Comparison of ENCODE assay signal across 12 mouse cellular contexts in the genomic region with DNA sequence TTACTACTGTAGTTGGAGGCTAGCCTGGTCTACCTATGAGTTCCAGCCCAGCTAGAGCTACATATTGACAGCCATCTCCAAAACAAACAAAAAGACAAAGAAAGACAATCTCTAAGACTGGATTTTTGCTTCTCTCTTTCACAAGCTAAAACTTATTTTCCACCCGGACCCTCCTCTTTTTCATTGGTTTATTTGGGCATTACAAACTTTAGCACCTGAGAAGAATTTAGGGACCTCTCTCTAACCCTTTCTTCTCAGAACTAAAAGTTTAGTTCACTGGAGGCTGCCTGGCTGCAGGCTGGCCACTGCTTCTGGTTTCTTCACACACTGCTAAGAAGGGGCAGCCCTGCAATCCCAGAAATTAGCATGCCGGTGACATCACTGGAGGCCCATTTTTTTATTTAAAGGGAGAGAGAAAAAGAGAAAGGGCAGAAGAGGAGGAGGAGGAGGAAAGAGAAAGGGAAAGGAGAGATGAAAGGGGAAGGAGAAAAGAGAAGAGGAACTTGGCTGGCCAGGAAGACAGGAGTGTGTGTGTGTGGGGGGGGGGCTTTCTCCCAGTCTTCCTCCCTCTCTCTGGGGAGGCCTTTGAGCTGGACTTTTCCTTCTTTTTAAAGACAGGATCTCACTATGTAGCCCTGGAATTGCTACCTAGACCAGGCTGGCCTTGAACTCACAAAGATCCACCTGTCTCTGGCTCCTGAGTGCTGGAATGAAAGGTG. TPM values are rescaled to one million over a fixed set of nuclear protein-coding genes. Genes with fewer than 3 reads are reported as not detected.
DNase-seq lines count a peak whose midpoint lies in the region; ATAC-seq and TF ChIP-seq lines count a peak whose summit lies in the region.
"Had no signal": no experiment of that assay in that cellular context is flagged by ENCODE, and none has a peak within 500 bp of the region (broad histone marks: within the 10 kb centered on the region; RNA-seq: fewer than 3 reads in every experiment).

No protein-coding gene starts in this region.

- H3K4me3 ChIP-seq in kidney, postnatal 0 days (replicated peaks; ENCODE audit: low read depth, low read length), result no peak overlapping the region
- H3K4me3 ChIP-seq: embryonic facial prominence, embryonic 12.5 days; limb, embryonic 13.5 days had no signal

- DNase-seq in embryo, embryonic 10.5 days (ENCODE audit: low spot score), result peak; percentile 22
- no peak for DNase-seq in embryo, embryonic 10 days (ENCODE audit: low spot score)
- DNase-seq in kidney, postnatal 0 days (ENCODE audit: low spot score), result peak; percentile 54
- no peak for DNase-seq in kidney, postnatal 25 days
- no peak for DNase-seq in spleen, adult 12 weeks (ENCODE audit: low spot score)
- DNase-seq in left cerebral cortex, postnatal 25 days (ENCODE audit: low spot score in 2 of 2), result no peak
- DNase-seq: B cell, adult 2 months; retina, postnatal 1 day had no signal

- WGBS in kidney, postnatal 0 days, result 47% methylated on average over 2 of the region's 2 CpGs

- no peak overlapping the region for H3K27ac ChIP-seq in kidney, postnatal 0 days
- H3K27ac ChIP-seq: embryonic facial prominence, embryonic 12.5 days; limb, embryonic 13.5 days had no signal

- H3K27me3 ChIP-seq in kidney, postnatal 0 days (ENCODE audit: insufficient read depth, low read length), result no peaks in the 10 kb centered on the region
- H3K27me3 ChIP-seq: embryonic facial prominence, embryonic 12.5 days; limb, embryonic 13.5 days had no signal

- no peak overlapping the region for H3K4me2 ChIP-seq in kidney, postnatal 0 days (ENCODE audit: low read length)
- H3K4me2 ChIP-seq: embryonic facial prominence, embryonic 12.5 days; limb, embryonic 13.5 days had no signal

- intact Hi-C loops in left cerebral cortex, postnatal 25 days (cut with DNase I), result no loop called here

- peaks cover under 1% of the 10 kb centered on the region; the same call in 1 of the 2 replicates for H3K4me1 ChIP-seq in kidney, postnatal 0 days (replicated peaks; ENCODE audit: insufficient read depth, low read length)

- no peak for TF ChIP-seq CTCF in kidney, postnatal 0 days (IDR thresholded peaks at IDR 0.05; ENCODE audit: low read depth)

- no peaks in the 10 kb centered on the region for H3K9me3 ChIP-seq in kidney, postnatal 0 days (replicated peaks; ENCODE audit: low read length)
- H3K9me3 ChIP-seq: embryonic facial prominence, embryonic 12.5 days; limb, embryonic 13.5 days had no signal

- no peak for ATAC-seq in kidney, postnatal 0 days (replicated peaks; ENCODE audit: low FRiP score, low read depth)
- peak; percentile 40 for ATAC-seq in common myeloid progenitor, adult 5-6 weeks (replicated peaks; ENCODE audit: low read depth, poor library complexity, severe bottlenecking)
- peak; percentile 66 for ATAC-seq in megakaryocyte, adult 5-6 weeks (ENCODE audit: poor library complexity, severe bottlenecking)

- no peak overlapping the region for H3K9ac ChIP-seq in kidney, postnatal 0 days (ENCODE audit: low read depth, low read length)
- H3K9ac ChIP-seq: embryonic facial prominence, embryonic 12.5 days; limb, embryonic 13.5 days had no signal

- no peaks in the 10 kb centered on the region for H3K36me3 ChIP-seq in kidney, postnatal 0 days (ENCODE audit: insufficient read depth, low read length)
- H3K36me3 ChIP-seq: embryonic facial prominence, embryonic 12.5 days; limb, embryonic 13.5 days had no signal

RNA-seq across cellular contexts. Expression of a gene that starts 48.7 kb away (rescaled TPM):
- polyA plus RNA-seq in kidney, postnatal 0 days (2015; fragmentation: Nextera tagmentation; extraction: Ambion mirVana), result 1.7 and 1.8 TPM in 2 replicates
- 0.55 TPM in 1 of 2 replicates, not detected in the other for total RNA-seq in common myeloid progenitor, adult 5-6 weeks (2017)
- 13.5 and 16.8 TPM in 2 replicates for total RNA-seq in megakaryocyte, adult 5-6 weeks (2015)
- 12.1 and 19.1 TPM in 2 replicates for total RNA-seq in megakaryocyte, adult 5-6 weeks (2017)
- total RNA-seq in left cerebral cortex, postnatal 25 days (2021), result 1 to 10 TPM; 1.1 to 2.3 TPM

RNA-seq across cellular contexts. Expression of a gene that starts 53.1 kb away (rescaled TPM):
- polyA plus RNA-seq in kidney, postnatal 0 days (2015; fragmentation: Nextera tagmentation; extraction: Ambion mirVana), result 488 and 506 TPM in 2 replicates
- total RNA-seq in common myeloid progenitor, adult 5-6 weeks (2017), result 115 and 172 TPM in 2 replicates
- total RNA-seq in megakaryocyte, adult 5-6 weeks (2015), result 204 and 222 TPM in 2 replicates
- total RNA-seq in megakaryocyte, adult 5-6 weeks (2017), result 58.9 and 76.8 TPM in 2 replicates
- total RNA-seq in left cerebral cortex, postnatal 25 days (2021), result 100 to 1,000 TPM; 183 to 189 TPM

Comparison
In these comparisons a context has a peak if more than half of its experiments do, and no peak if none do; other contexts are left out.
1. DNase-seq: peak in embryo, embryonic 10.5 days (single experiment) and kidney, postnatal 0 days (single experiment); none in embryo, embryonic 10 days (single experiment), kidney, postnatal 25 days (0 of 2), spleen, adult 12 weeks (single experiment) and left cerebral cortex, postnatal 25 days (0 of 2).